Mouse (Mus musculus): ENCODE data around the gene Efs. TPM values are rescaled to one million over a fixed set of nuclear protein-coding genes. Genes with fewer than 3 reads are reported as not detected.
"Not testable (repeated sequence)": the region's sequence is repeated elsewhere in the genome, so short reads cannot be mapped to it uniquely, and the experiment has no call there.

The Efs gene
- polyA plus RNA-seq, 1 experiment from 2014 or later: 27.7 TPM

- no peak for ATAC-seq (ENCODE audit: insufficient read depth, low FRiP score, low read depth)
- H3K4me1 ChIP-seq: no peaks in the 10 kb centered on the region
- H3K36me3 ChIP-seq: no peaks in the 10 kb centered on the region
- no peak overlapping the region for H3K9ac ChIP-seq
- H3K27me3 ChIP-seq (replicated peaks): no peaks in the 10 kb centered on the region
- no peak overlapping the region for H3K27ac ChIP-seq
- no peak overlapping the region for H3K4me3 ChIP-seq (replicated peaks)
- WGBS: 62% methylated on average over 10 of the region's 10 CpGs
- no peak overlapping the region for H3K4me2 ChIP-seq
- H3K9me3 ChIP-seq: no peaks in the 10 kb centered on the region
Observed at GRCm38 (mm10) chr14:54960769-54961168, 34.8 kb upstream of the Efs start.

- H3K9ac ChIP-seq; H3K9me3 ChIP-seq; H3K4me1 ChIP-seq; H3K4me2 ChIP-seq; H3K27me3 ChIP-seq (replicated peaks); H3K27ac ChIP-seq; H3K4me3 ChIP-seq (replicated peaks); ATAC-seq (ENCODE audit: insufficient read depth, low FRiP score, low read depth); H3K36me3 ChIP-seq: not testable (repeated sequence)
- 87% methylated on average over 12 of the region's 12 CpGs for WGBS
Observed at GRCm38 (mm10) chr14:54959853-54960613, 34.1 kb upstream of the Efs start.

- H3K9ac ChIP-seq: no peak overlapping the region
- 80% methylated on average over 3 of the region's 3 CpGs for WGBS
- no peak for ATAC-seq (ENCODE audit: insufficient read depth, low FRiP score, low read depth)
- no peak overlapping the region for H3K4me2 ChIP-seq
- H3K4me1 ChIP-seq: no peaks in the 10 kb centered on the region
- H3K27ac ChIP-seq: no peak overlapping the region
- no peaks in the 10 kb centered on the region for H3K36me3 ChIP-seq
- H3K9me3 ChIP-seq: no peaks in the 10 kb centered on the region
- no peaks in the 10 kb centered on the region for H3K27me3 ChIP-seq (replicated peaks)
- H3K4me3 ChIP-seq (replicated peaks): no peak overlapping the region
Observed at GRCm38 (mm10) chr14:54959197-54959596, 33.3 kb upstream of the Efs start.

- Histone ChIP-seq H3K4me1 (no peaks in the 10 kb centered on the region), H3K36me3 (no peaks in the 10 kb centered on the region), H3K9ac (no peak overlapping the region), H3K4me3 (replicated peaks) (no peak overlapping the region), H3K27me3 (replicated peaks) (no peaks in the 10 kb centered on the region), H3K27ac (no peak overlapping the region), H3K9me3 (no peaks in the 10 kb centered on the region), H3K4me2 (no peak overlapping the region)
- no peak for ATAC-seq (ENCODE audit: insufficient read depth, low FRiP score, low read depth)
- WGBS: 77% methylated on average over 4 of the region's 4 CpGs
Observed at GRCm38 (mm10) chr14:54958503-54958902, 32.6 kb upstream of the Efs start.

- H3K4me2 ChIP-seq: no peak overlapping the region
- no peaks in the 10 kb centered on the region for H3K9me3 ChIP-seq
- H3K27ac ChIP-seq: no peak overlapping the region
- H3K27me3 ChIP-seq (replicated peaks): no peaks in the 10 kb centered on the region
- no peak overlapping the region for H3K4me3 ChIP-seq (replicated peaks)
- ATAC-seq (ENCODE audit: insufficient read depth, low FRiP score, low read depth): no peak; the same call in 1 of the 2 replicates
- H3K4me1 ChIP-seq: no peaks in the 10 kb centered on the region
- 80% methylated on average over 9 of the region's 9 CpGs for WGBS
- H3K36me3 ChIP-seq: no peaks in the 10 kb centered on the region
- no peak overlapping the region for H3K9ac ChIP-seq
Observed at GRCm38 (mm10) chr14:54956533-54956932, 30.6 kb upstream of the Efs start.

GRCm38 (mm10) chr14:54955481-54955880, 29.6 kb upstream of the Efs start:
- no peak overlapping the region for H3K4me3 ChIP-seq (replicated peaks)
- no peak for ATAC-seq (ENCODE audit: insufficient read depth, low FRiP score, low read depth)
- H3K9ac ChIP-seq: no peak overlapping the region
- H3K27me3 ChIP-seq (replicated peaks): no peaks in the 10 kb centered on the region
- no peak overlapping the region for H3K4me2 ChIP-seq
- H3K27ac ChIP-seq: no peak overlapping the region
- no peaks in the 10 kb centered on the region for H3K9me3 ChIP-seq
- no peaks in the 10 kb centered on the region for H3K4me1 ChIP-seq
- no peaks in the 10 kb centered on the region for H3K36me3 ChIP-seq
- 77% methylated on average over 3 of the region's 3 CpGs for WGBS

GRCm38 (mm10) chr14:54954474-54954873, 28.5 kb upstream of the Efs start:
- no peak for ATAC-seq (ENCODE audit: insufficient read depth, low FRiP score, low read depth)

GRCm38 (mm10) chr14:54953664-54954206, 27.8 kb upstream of the Efs start:
- Histone ChIP-seq H3K4me3 (replicated peaks) (no peak overlapping the region), H3K4me2 (no peak overlapping the region), H3K27ac (no peak overlapping the region), H3K9me3 (no peaks in the 10 kb centered on the region), H3K27me3 (replicated peaks) (no peaks in the 10 kb centered on the region), H3K36me3 (no peaks in the 10 kb centered on the region), H3K4me1 (no peaks in the 10 kb centered on the region), H3K9ac (no peak overlapping the region)
- no peak for ATAC-seq (ENCODE audit: insufficient read depth, low FRiP score, low read depth)
- 90% methylated on average over 8 of the region's 8 CpGs for WGBS

More at GRCm38 (mm10) chr14:54954474-54954873, 28.5 kb upstream of the Efs start:
- WGBS: 71% methylated on average over 3 of the region's 3 CpGs
- no peaks in the 10 kb centered on the region for H3K27me3 ChIP-seq (replicated peaks)
- H3K9me3 ChIP-seq: no peaks in the 10 kb centered on the region
- no peak overlapping the region for H3K9ac ChIP-seq
- H3K4me3 ChIP-seq (replicated peaks): no peak overlapping the region
- H3K4me2 ChIP-seq: no peak overlapping the region
- H3K27ac ChIP-seq: no peak overlapping the region
- no peaks in the 10 kb centered on the region for H3K4me1 ChIP-seq
- no peaks in the 10 kb centered on the region for H3K36me3 ChIP-seq

GRCm38 (mm10) chr14:54951587-54951986, 25.7 kb upstream of the Efs start:
- Histone ChIP-seq H3K4me1 (no peaks in the 10 kb centered on the region), H3K27me3 (replicated peaks) (no peaks in the 10 kb centered on the region), H3K9me3 (no peaks in the 10 kb centered on the region), H3K4me2 (no peak overlapping the region), H3K4me3 (replicated peaks) (no peak overlapping the region), H3K36me3 (no peaks in the 10 kb centered on the region), H3K27ac (no peak overlapping the region), H3K9ac (no peak overlapping the region)
- 88% methylated on average over 6 of the region's 6 CpGs for WGBS
- no peak for ATAC-seq (ENCODE audit: insufficient read depth, low FRiP score, low read depth)

- Histone ChIP-seq H3K9ac (no peak overlapping the region), H3K4me1 (no peaks in the 10 kb centered on the region), H3K4me2 (no peak overlapping the region), H3K4me3 (replicated peaks) (no peak overlapping the region), H3K9me3 (no peaks in the 10 kb centered on the region), H3K27me3 (replicated peaks) (no peaks in the 10 kb centered on the region), H3K27ac (no peak overlapping the region), H3K36me3 (no peaks in the 10 kb centered on the region)
- ATAC-seq (ENCODE audit: insufficient read depth, low FRiP score, low read depth): no peak
- 58% methylated on average over 12 of the region's 12 CpGs for WGBS
Observed at GRCm38 (mm10) chr14:54950493-54950892, 24.6 kb upstream of the Efs start.

GRCm38 (mm10) chr14:54948781-54949180, 22.9 kb upstream of the Efs start:
- Histone ChIP-seq H3K4me1 (no peaks in the 10 kb centered on the region), H3K4me3 (replicated peaks) (no peak overlapping the region), H3K27me3 (replicated peaks) (no peaks in the 10 kb centered on the region), H3K4me2 (no peak overlapping the region), H3K27ac (no peak overlapping the region), H3K36me3 (no peaks in the 10 kb centered on the region), H3K9me3 (no peaks in the 10 kb centered on the region), H3K9ac (no peak overlapping the region)
- ATAC-seq (ENCODE audit: insufficient read depth, low FRiP score, low read depth): no peak
- 80% methylated on average over 9 of the region's 9 CpGs for WGBS

- not testable (repeated sequence) for H3K27ac ChIP-seq; H3K27me3 ChIP-seq (replicated peaks); H3K9ac ChIP-seq; H3K4me2 ChIP-seq; H3K36me3 ChIP-seq; H3K4me1 ChIP-seq; H3K4me3 ChIP-seq (replicated peaks); ATAC-seq (ENCODE audit: insufficient read depth, low FRiP score, low read depth); H3K9me3 ChIP-seq
- WGBS: 85% methylated on average over 11 of the region's 11 CpGs
Observed at GRCm38 (mm10) chr14:54947008-54947407, 21.1 kb upstream of the Efs start.

Data from stomach, embryonic 15.5 days (tissue).